Mouse (Mus musculus) midbrain, embryonic 11.5 days (tissue): ENCODE results near the gene Nell2. TPM values are rescaled to one million over a fixed set of nuclear protein-coding genes. Genes with fewer than 3 reads are reported as not detected.

ENCODE experiments used
- ATAC-seq: fragments of 200-750 bp; cut with Nextera tagmentation; 2 replicates; pipeline ENCODE4 v1.8.0; 2017; ENCODE audit warnings: moderate TSS enrichment, moderate library complexity; ENCODE audit not compliant: low FRiP score
- DNase-seq: peaks from one replicate; pipeline ENCODE4 v3.0.0; 2015; ENCODE audit warnings: low spot score; ENCODE audit errors: missing footprints
- H3K27ac ChIP-seq: fragments of 300-500 bp; sonication (generic); 2 replicates; pipeline ENCODE4 v1.5.1; 2014; ENCODE audit warnings: low read depth, low read length
- H3K27me3 ChIP-seq: fragments of 300-500 bp; sonication (generic); 2 replicates; pipeline ENCODE4 v1.6.1; 2014; ENCODE audit warnings: mild to moderate bottlenecking, low read length, moderate library complexity, mixed read lengths; ENCODE audit not compliant: control insufficient read depth, insufficient read depth
- H3K36me3 ChIP-seq: fragments of 300-500 bp; sonication (generic); 2 replicates; pipeline ENCODE4 v1.6.1; 2014; ENCODE audit warnings: mild to moderate bottlenecking, low read length, moderate library complexity, mixed read lengths; ENCODE audit not compliant: control insufficient read depth, insufficient read depth
- H3K4me1 ChIP-seq: fragments of 300-500 bp; sonication (generic); 2 replicates; pipeline ENCODE4 v1.6.1; 2014; ENCODE audit warnings: low read length; ENCODE audit not compliant: control insufficient read depth, insufficient read depth
- H3K4me2 ChIP-seq: fragments of 300-500 bp; sonication (generic); 2 replicates; pipeline ENCODE4 v1.6.1; 2014; ENCODE audit warnings: mild to moderate bottlenecking, moderate library complexity
- H3K4me3 ChIP-seq: fragments of 300-500 bp; sonication (generic); 2 replicates; pipeline ENCODE4 v1.5.1; 2014; ENCODE audit warnings: low read depth, low read length
- H3K9ac ChIP-seq: fragments of 300-500 bp; sonication (generic); 2 replicates; pipeline ENCODE4 v1.6.1; 2014; ENCODE audit warnings: low read length
- H3K9me3 ChIP-seq: fragments of 300-500 bp; sonication (generic); 2 replicates; pipeline ENCODE4 v1.6.1; 2016; ENCODE audit warnings: low read length; ENCODE audit not compliant: control insufficient read depth
- WGBS: fragments of 180-500 bp; shearing (Covaris S2); extraction: QIAGEN DNeasy Blood & Tissue Kit; methylation state at CpG from one replicate; pipeline ENCODE4 v1.1.7; 2014; 5-methylcytosine and 5-hydroxymethylcytosine counted together
- polyA plus RNA-seq: library from polyadenylated mRNA; unstranded; fragments of >200 nt; fragmentation: Nextera tagmentation; extraction: Ambion mirVana; gene quantifications from 2 replicates; pipeline ENCODE4 v1.2.1, GENCODE M21; 2014

The Nell2 gene
- polyA plus RNA-seq, 1 experiment from 2014 or later = 81.0 TPM

GRCm38 (mm10) chr15:95044011-95044410 lies 484.3 kb downstream of the Nell2 start:
- Histone ChIP-seq H3K9me3 (no peaks in the 10 kb centered on the region), H3K9ac (no peak overlapping the region), H3K36me3 (no peaks in the 10 kb centered on the region), H3K4me2 (no peak overlapping the region), H3K4me1 (no peaks in the 10 kb centered on the region), H3K27ac (no peak overlapping the region), H3K27me3 (no peaks in the 10 kb centered on the region), H3K4me3 (no peak overlapping the region)
- DNase-seq (no peak), ATAC-seq (no peak)
- WGBS = 84% methylated on average over 8 of the region's 8 CpGs

- H3K9ac ChIP-seq = no peak overlapping the region
- no peaks in the 10 kb centered on the region for H3K4me1 ChIP-seq
- H3K36me3 ChIP-seq = no peaks in the 10 kb centered on the region
- WGBS = 88% methylated on average over 9 of the region's 9 CpGs
- H3K4me2 ChIP-seq = no peak overlapping the region
- no peak overlapping the region for H3K4me3 ChIP-seq
- ATAC-seq (no peak), DNase-seq (no peak)
- H3K9me3 ChIP-seq = no peaks in the 10 kb centered on the region
- no peaks in the 10 kb centered on the region for H3K27me3 ChIP-seq
- H3K27ac ChIP-seq = no peak overlapping the region
Observed at GRCm38 (mm10) chr15:95042437-95042836, 485.9 kb downstream of the Nell2 start.

- no peak overlapping the region for H3K4me2 ChIP-seq
- H3K4me3 ChIP-seq = no peak overlapping the region
- 72% methylated on average over 5 of the region's 5 CpGs for WGBS
- no peak for ATAC-seq
- H3K27me3 ChIP-seq = no peaks in the 10 kb centered on the region
- H3K9ac ChIP-seq = no peak overlapping the region
- no peak for DNase-seq
- no peaks in the 10 kb centered on the region for H3K36me3 ChIP-seq
- no peak overlapping the region for H3K27ac ChIP-seq
- H3K4me1 ChIP-seq = no peaks in the 10 kb centered on the region
- H3K9me3 ChIP-seq = no peaks in the 10 kb centered on the region
Observed at GRCm38 (mm10) chr15:95029487-95029875, 498.9 kb downstream of the Nell2 start.

GRCm38 (mm10) chr15:95028862-95029486 lies 499.4 kb downstream of the Nell2 start:
- Histone ChIP-seq H3K27me3 (no peaks in the 10 kb centered on the region), H3K4me2 (no peak overlapping the region), H3K27ac (no peak overlapping the region), H3K4me1 (no peaks in the 10 kb centered on the region), H3K9ac (no peak overlapping the region), H3K36me3 (no peaks in the 10 kb centered on the region), H3K4me3 (no peak overlapping the region), H3K9me3 (no peaks in the 10 kb centered on the region)
- ATAC-seq (no peak), DNase-seq (no peak)
- 86% methylated on average over 13 of the region's 13 CpGs for WGBS

Other genes with a start within 250 kb of the Nell2 start
- 3.0 and 4.0 TPM in 2 replicates for gene Dbx2, start 127.4 kb upstream of the Nell2 start, polyA plus RNA-seq